Mouse (Mus musculus): Measurements from ENCODE around the gene Rbm47.

DNA sequence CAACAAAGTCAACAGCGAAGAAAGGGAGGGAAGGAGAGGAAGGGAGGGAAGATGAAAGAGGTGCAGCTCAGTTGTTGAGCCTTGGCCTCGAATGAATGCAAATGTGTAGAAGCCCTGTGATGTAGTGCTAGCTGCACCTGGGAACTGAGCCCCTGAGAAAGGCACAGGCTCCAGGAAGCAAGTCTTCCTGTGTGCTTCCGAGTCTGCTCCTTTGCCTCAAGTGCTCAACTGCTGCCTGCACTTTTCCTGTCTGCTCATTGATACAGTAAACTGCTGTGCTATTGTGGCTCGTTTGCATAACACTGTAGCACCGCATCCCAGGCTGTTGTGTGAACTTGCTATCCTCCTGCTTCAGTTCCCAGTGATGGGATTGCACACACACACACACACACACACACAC, 19.4 kb downstream of the Rbm47 start:
- no peak for TF ChIP-seq CTCF (IDR thresholded peaks at IDR 0.05; ENCODE audit: low read depth)
- TF ChIP-seq EP300 (optimal IDR thresholded peaks at IDR 0.05) = no peak

Data from stomach, postnatal 0 days (tissue).